Mouse (Mus musculus) heart, adult 2 months (tissue): ENCODE measurements at regions not wholly inside any gene's neighbourhood (a gene's known extent, or its start where the extent isn't known, plus 50 kb on each side); places are given as distances from the start of the nearest gene placed in this dataset.

ENCODE experiments used
- CTCF ChIP-seq: fragments of 200-600 bp; IDR thresholded peaks from 2 replicates; pipeline ENCODE4 v1.8.1; 2022; ENCODE audit warnings: antibody characterized with exemption, mild to moderate bottlenecking, moderate library complexity
- EP300 ChIP-seq: fragments of 200-500 bp; IDR thresholded peaks from 2 replicates; pipeline ENCODE4 v1.6.1; 2011; ENCODE audit warnings: low read depth, low read length, control low read depth; ENCODE audit not compliant: insufficient read depth
- POLR2A ChIP-seq: fragments of 200-500 bp; IDR thresholded peaks from 2 replicates; pipeline ENCODE4 v1.6.1; 2011; ENCODE audit warnings: mild to moderate bottlenecking, low read depth, low read length, control low read depth; ENCODE audit not compliant: insufficient read depth

GRCm38 (mm10) chr19:26143539-26143938 is 461.3 kb upstream of the Smarca2 start:
- TF ChIP-seq POLR2A (no peak), CTCF (no peak), EP300 (no peak)
